Mouse (Mus musculus): ENCODE results near the gene Pde3a. TPM values are rescaled to one million over a fixed set of nuclear protein-coding genes. Genes with fewer than 3 reads are reported as not detected.

Gene Pde3a
- polyA plus RNA-seq, 1 experiment from 2014 or later, result 6.0 TPM

DNA sequence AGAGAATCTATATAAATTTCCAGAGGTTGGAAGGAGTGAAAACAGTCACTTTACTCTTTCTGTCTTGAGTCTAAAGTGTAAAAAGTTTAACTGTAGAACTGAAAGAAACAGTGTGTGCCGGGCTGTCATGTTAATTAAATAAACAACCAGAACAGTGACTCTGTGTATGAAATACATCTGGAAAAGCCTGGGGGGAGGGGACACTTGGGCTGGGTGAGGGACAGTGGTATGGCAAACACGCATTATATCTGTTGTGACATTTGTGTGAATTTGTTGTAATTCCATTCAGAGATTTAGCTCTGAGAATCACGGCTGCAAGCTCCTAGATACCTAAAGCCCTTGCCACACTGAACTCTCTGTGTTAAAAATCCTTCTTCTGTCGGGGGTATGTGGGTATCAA, 5.9 kb downstream of the Pde3a start:
- Histone ChIP-seq H3K27ac (ENCODE audit: low read depth, low read length) (no peak overlapping the region), H3K4me3 (ENCODE audit: low read depth, low read length) (no peak overlapping the region), H3K27me3 (replicated peaks; ENCODE audit: control insufficient read depth, insufficient read depth, low read length) (peaks cover 11% of the 10 kb centered on the region), H3K4me1 (replicated peaks; ENCODE audit: control insufficient read depth, insufficient read depth, low read length) (no peaks in the 10 kb centered on the region), H3K4me2 (no peak overlapping the region), H3K36me3 (ENCODE audit: control insufficient read depth, insufficient read depth, low read length) (no peaks in the 10 kb centered on the region), H3K9ac (ENCODE audit: low read depth, low read length) (no peak overlapping the region), H3K9me3 (ENCODE audit: control insufficient read depth, low read length) (no peaks in the 10 kb centered on the region)
- ATAC-seq (replicated peaks; ENCODE audit: low FRiP score) (no peak), DNase-seq (ENCODE audit: low spot score) (no peak)
- WGBS, result 62% methylated on average over 4 of the region's 4 CpGs

DNA sequence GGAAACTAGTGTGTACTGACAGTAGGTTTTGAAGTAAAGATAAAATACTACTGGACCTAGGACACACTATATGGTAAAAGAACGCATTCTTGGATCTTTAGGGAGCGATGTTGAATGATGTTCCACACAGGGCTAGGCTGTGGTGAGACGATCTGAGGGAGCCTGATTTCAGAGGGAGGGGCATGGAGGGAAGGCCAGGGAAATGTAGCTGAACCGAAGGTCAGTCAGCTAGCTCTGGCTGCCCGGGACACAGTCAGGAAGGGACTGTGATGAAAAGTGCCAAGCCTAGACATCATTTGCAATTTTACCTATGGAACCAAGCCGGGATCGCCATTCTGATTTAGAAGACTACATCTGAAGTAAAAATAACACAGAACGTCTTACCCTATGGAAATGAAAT, 7.8 kb downstream of the Pde3a start:
- Histone ChIP-seq H3K9ac (ENCODE audit: low read depth, low read length) (no peak overlapping the region), H3K4me2 (no peak overlapping the region), H3K36me3 (ENCODE audit: control insufficient read depth, insufficient read depth, low read length) (no peaks in the 10 kb centered on the region), H3K4me1 (replicated peaks; ENCODE audit: control insufficient read depth, insufficient read depth, low read length) (no peaks in the 10 kb centered on the region), H3K9me3 (ENCODE audit: control insufficient read depth, low read length) (no peaks in the 10 kb centered on the region), H3K27ac (ENCODE audit: low read depth, low read length) (no peak overlapping the region), H3K27me3 (replicated peaks; ENCODE audit: control insufficient read depth, insufficient read depth, low read length) (no peaks in the 10 kb centered on the region; the same call in 1 of the 2 replicates), H3K4me3 (ENCODE audit: low read depth, low read length) (no peak overlapping the region)
- no peak for DNase-seq (ENCODE audit: low spot score)
- no peak for ATAC-seq (replicated peaks; ENCODE audit: low FRiP score)
- 69% methylated on average over 8 of the region's 8 CpGs for WGBS

DNA sequence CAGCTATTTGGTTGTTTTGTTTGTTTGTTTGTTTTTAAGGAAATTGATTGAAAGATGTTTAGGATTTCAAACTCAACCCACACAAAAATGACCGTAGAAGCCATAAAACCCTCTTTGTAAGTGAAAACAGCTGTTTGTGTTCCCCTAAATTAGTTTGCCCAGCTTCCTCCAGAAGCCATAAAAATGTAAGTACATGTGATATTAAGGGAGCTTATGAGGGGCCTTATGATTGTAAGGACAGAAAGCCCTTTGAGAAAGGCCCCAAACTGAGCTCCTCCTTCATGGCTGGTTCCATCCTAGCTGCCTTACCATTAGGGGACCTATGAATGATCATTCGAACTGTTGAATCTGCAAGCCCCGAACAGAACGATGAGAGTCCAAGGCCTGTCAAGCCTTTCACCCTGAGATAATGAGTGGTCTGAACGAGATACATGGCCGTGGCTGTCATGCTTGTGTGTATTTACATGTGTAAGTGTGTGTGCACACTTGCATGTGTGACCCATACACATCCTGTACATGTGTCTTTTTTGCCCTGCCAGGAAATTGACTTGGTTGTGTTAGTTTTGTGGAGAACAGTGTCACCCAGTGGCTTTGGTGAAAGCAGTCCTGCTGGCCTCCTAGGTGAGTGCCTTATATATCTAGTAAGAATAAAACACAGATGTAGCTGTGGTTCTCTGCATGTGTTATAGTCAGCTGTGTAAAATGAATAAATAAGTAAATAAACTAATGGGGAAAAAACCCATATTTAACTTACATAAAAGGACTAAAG, 8.5 kb downstream of the Pde3a start:
- H3K9ac ChIP-seq (ENCODE audit: low read depth, low read length), result no peak overlapping the region
- H3K4me2 ChIP-seq, result no peak overlapping the region
- no peaks in the 10 kb centered on the region for H3K36me3 ChIP-seq (ENCODE audit: control insufficient read depth, insufficient read depth, low read length)
- H3K27me3 ChIP-seq (replicated peaks; ENCODE audit: control insufficient read depth, insufficient read depth, low read length), result no peaks in the 10 kb centered on the region; the same call in 1 of the 2 replicates
- no peak overlapping the region for H3K27ac ChIP-seq (ENCODE audit: low read depth, low read length)
- no peak for ATAC-seq (replicated peaks; ENCODE audit: low FRiP score)
- no peak for DNase-seq (ENCODE audit: low spot score)
- no peak overlapping the region for H3K4me3 ChIP-seq (ENCODE audit: low read depth, low read length)
- H3K4me1 ChIP-seq (replicated peaks; ENCODE audit: control insufficient read depth, insufficient read depth, low read length), result no peaks in the 10 kb centered on the region
- 85% methylated on average over 6 of the region's 6 CpGs for WGBS
- H3K9me3 ChIP-seq (ENCODE audit: control insufficient read depth, low read length), result no peaks in the 10 kb centered on the region

DNA sequence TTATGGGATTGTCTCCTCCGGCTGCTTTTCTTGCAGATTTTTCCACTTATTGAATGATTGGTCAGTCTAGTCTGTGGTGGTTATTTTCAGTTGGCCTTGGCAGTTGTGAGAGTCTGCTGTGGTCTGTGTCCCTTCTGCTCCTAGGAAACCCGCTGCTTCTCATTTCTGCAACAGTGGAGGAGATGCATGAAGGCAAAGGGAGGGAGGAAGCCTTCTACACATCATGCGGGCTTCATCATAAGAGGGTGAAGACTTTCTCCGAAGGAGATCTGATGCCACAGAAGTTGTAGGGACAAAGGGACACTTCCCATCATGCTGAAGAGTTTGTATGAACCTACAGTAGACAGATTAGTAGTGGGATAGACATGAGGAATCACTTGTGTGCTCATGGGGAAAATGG, 16.2 kb downstream of the Pde3a start:
- no peaks in the 10 kb centered on the region for H3K4me1 ChIP-seq (replicated peaks; ENCODE audit: control insufficient read depth, insufficient read depth, low read length)
- H3K4me2 ChIP-seq, result no peak overlapping the region
- 79% methylated on average over 4 of the region's 4 CpGs for WGBS
- no peak overlapping the region for H3K4me3 ChIP-seq (ENCODE audit: low read depth, low read length)
- no peaks in the 10 kb centered on the region for H3K9me3 ChIP-seq (ENCODE audit: control insufficient read depth, low read length)
- no peak for DNase-seq (ENCODE audit: low spot score)
- H3K9ac ChIP-seq (ENCODE audit: low read depth, low read length), result no peak overlapping the region
- H3K27me3 ChIP-seq (replicated peaks; ENCODE audit: control insufficient read depth, insufficient read depth, low read length), result no peaks in the 10 kb centered on the region
- no peaks in the 10 kb centered on the region for H3K36me3 ChIP-seq (ENCODE audit: control insufficient read depth, insufficient read depth, low read length)
- no peak overlapping the region for H3K27ac ChIP-seq (ENCODE audit: low read depth, low read length)
- no peak for ATAC-seq (replicated peaks; ENCODE audit: low FRiP score)

DNA sequence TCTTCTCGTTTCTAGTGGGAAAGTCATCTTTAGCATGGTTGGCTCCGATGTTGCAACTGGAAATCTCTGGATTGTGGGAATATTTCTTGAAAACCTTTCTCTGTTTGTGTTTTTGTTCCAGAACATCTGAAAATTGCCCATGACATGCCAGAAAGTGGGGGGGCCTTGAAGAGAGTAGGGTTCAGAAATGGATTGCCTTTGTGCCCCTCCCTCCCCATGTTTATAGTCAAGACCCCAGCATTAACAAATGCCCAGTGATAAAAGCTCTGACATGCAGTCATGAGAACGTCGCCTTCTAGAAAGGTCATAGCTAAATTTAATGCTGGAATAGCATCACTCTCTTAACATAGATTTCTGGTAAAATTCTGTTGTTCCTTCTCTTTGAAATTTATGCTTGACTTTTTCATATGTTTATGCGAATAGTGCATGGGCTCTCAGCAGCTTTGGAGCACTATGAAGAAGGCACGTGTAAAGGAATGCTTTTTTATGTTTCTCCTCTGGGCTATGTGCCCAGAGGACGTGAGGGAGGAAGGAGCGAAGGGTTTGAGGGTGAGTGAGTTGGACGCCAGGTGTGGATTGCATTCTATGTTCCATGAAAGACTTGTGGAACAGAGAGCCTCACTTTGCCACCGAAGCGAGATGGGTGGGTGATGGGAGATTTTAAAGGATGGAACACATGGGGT, 19.0 kb downstream of the Pde3a start:
- Histone ChIP-seq H3K4me2 (no peak overlapping the region), H3K27me3 (replicated peaks; ENCODE audit: control insufficient read depth, insufficient read depth, low read length) (no peaks in the 10 kb centered on the region), H3K4me1 (replicated peaks; ENCODE audit: control insufficient read depth, insufficient read depth, low read length) (no peaks in the 10 kb centered on the region), H3K27ac (ENCODE audit: low read depth, low read length) (no peak overlapping the region), H3K4me3 (ENCODE audit: low read depth, low read length) (no peak overlapping the region), H3K9ac (ENCODE audit: low read depth, low read length) (no peak overlapping the region), H3K36me3 (ENCODE audit: control insufficient read depth, insufficient read depth, low read length) (no peaks in the 10 kb centered on the region), H3K9me3 (ENCODE audit: control insufficient read depth, low read length) (no peaks in the 10 kb centered on the region)
- ATAC-seq (replicated peaks; ENCODE audit: low FRiP score), result no peak
- WGBS, result 85% methylated on average over 11 of the region's 11 CpGs
- DNase-seq (ENCODE audit: low spot score), result no peak

DNA sequence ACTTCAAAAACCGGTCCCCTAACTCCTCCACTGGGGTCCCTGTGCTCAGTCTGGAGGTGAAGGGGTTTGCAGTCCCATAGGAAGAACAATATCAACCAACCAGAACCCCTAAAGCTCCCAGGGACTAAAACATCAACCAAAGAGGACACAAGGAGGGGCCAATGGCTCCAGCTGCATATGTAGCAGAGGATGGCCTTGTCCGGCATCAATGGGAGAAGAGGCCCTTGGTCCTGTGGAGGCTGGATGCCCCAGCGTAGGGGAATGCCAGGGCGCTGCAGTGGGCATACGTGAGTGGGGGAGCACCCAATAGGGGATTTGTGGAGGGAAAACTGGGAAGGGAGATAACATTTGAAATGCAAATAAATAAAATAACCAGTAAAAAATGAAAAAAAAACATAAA, 19.8 kb downstream of the Pde3a start:
- Histone ChIP-seq H3K9me3 (ENCODE audit: control insufficient read depth, low read length) (no peaks in the 10 kb centered on the region), H3K4me3 (ENCODE audit: low read depth, low read length) (no peak overlapping the region), H3K27me3 (replicated peaks; ENCODE audit: control insufficient read depth, insufficient read depth, low read length) (no peaks in the 10 kb centered on the region), H3K9ac (ENCODE audit: low read depth, low read length) (no peak overlapping the region), H3K4me2 (no peak overlapping the region), H3K36me3 (ENCODE audit: control insufficient read depth, insufficient read depth, low read length) (no peaks in the 10 kb centered on the region), H3K27ac (ENCODE audit: low read depth, low read length) (no peak overlapping the region), H3K4me1 (replicated peaks; ENCODE audit: control insufficient read depth, insufficient read depth, low read length) (no peaks in the 10 kb centered on the region)
- no peak for ATAC-seq (replicated peaks; ENCODE audit: low FRiP score)
- no peak for DNase-seq (ENCODE audit: low spot score)
- WGBS, result 93% methylated on average over 5 of the region's 5 CpGs

DNA sequence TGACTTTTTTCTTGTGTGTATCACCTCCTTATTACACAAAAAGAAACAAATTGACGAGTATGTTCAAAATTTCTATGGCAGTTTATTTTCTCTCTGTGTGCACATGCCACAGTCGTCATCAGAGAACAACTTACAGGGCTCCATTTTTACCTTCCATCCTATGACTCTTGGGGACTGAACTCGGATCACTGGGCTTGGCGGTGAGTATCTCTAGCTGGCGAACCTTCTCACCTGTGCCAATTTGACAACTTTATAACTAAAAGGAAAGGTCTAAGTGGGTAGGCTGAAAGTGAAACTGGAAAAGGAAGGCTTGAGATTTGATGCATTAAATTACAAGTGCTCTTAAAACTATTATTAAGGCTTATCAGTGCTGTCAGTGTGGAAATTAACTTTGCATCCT, 22.1 kb downstream of the Pde3a start:
- Histone ChIP-seq H3K27ac (ENCODE audit: low read depth, low read length) (no peak overlapping the region), H3K4me3 (ENCODE audit: low read depth, low read length) (no peak overlapping the region), H3K27me3 (replicated peaks; ENCODE audit: control insufficient read depth, insufficient read depth, low read length) (no peaks in the 10 kb centered on the region), H3K4me2 (no peak overlapping the region), H3K4me1 (replicated peaks; ENCODE audit: control insufficient read depth, insufficient read depth, low read length) (no peaks in the 10 kb centered on the region), H3K9ac (ENCODE audit: low read depth, low read length) (no peak overlapping the region), H3K36me3 (ENCODE audit: control insufficient read depth, insufficient read depth, low read length) (no peaks in the 10 kb centered on the region), H3K9me3 (ENCODE audit: control insufficient read depth, low read length) (no peaks in the 10 kb centered on the region)
- 77% methylated on average over 5 of the region's 5 CpGs for WGBS
- DNase-seq (ENCODE audit: low spot score) (no peak), ATAC-seq (replicated peaks; ENCODE audit: low FRiP score) (no peak)

DNA sequence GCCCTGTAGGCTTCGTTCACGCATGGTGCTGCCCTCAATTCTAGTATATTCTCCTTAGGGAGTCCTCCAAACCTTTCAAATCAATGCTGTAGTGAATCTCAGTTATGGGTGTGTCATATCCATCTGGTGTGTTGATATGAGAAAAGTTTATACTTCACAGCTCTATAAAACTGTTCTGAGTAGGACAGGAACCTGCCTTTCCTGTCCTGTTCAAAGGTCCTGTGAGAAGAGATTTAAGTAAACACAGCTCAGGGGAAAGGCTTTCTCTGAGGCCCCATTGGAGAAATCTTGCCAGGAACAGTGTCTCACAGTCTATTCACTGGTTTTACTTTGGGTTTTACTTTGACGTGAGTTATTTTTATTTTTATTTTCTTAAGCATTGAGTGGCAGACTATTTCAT, 22.5 kb downstream of the Pde3a start:
- H3K4me2 ChIP-seq, result no peak overlapping the region
- WGBS, result 90% methylated on average over 3 of the region's 3 CpGs

DNA sequence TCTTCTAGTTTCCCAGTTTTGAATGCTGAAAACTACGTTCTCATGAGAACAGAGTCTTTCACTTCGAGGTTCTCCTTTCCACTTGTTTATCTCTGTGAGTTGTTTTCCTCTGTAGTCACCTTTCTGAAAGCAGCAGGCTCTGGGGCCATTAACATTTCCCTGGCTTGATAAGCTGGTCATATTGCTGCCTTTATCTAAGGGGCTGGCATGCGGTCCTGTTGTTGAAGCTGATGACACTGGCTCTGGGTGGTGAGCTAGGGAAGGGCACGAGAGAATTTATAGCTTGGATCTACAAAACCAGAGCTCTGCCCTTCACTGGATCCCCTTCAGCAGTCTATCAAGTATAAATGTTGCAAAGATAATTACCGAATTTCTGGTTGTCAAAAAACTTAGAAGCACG, 24.6 kb downstream of the Pde3a start:
- no peaks in the 10 kb centered on the region for H3K27me3 ChIP-seq (replicated peaks; ENCODE audit: control insufficient read depth, insufficient read depth, low read length)
- ATAC-seq (replicated peaks; ENCODE audit: low FRiP score) (no peak), DNase-seq (ENCODE audit: low spot score) (no peak)
- no peak overlapping the region for H3K27ac ChIP-seq (ENCODE audit: low read depth, low read length)
- no peaks in the 10 kb centered on the region for H3K9me3 ChIP-seq (ENCODE audit: control insufficient read depth, low read length)
- H3K4me1 ChIP-seq (replicated peaks; ENCODE audit: control insufficient read depth, insufficient read depth, low read length), result no peaks in the 10 kb centered on the region
- no peaks in the 10 kb centered on the region for H3K36me3 ChIP-seq (ENCODE audit: control insufficient read depth, insufficient read depth, low read length)
- H3K9ac ChIP-seq (ENCODE audit: low read depth, low read length), result no peak overlapping the region
- WGBS, result 69% methylated on average over 6 of the region's 6 CpGs
- no peak overlapping the region for H3K4me3 ChIP-seq (ENCODE audit: low read depth, low read length)
- no peak overlapping the region for H3K4me2 ChIP-seq

More for the DNA sequence above, 22.5 kb downstream of the Pde3a start:
- Histone ChIP-seq H3K27me3 (replicated peaks; ENCODE audit: control insufficient read depth, insufficient read depth, low read length) (no peaks in the 10 kb centered on the region), H3K4me1 (replicated peaks; ENCODE audit: control insufficient read depth, insufficient read depth, low read length) (no peaks in the 10 kb centered on the region), H3K4me3 (ENCODE audit: low read depth, low read length) (no peak overlapping the region), H3K36me3 (ENCODE audit: control insufficient read depth, insufficient read depth, low read length) (no peaks in the 10 kb centered on the region), H3K9ac (ENCODE audit: low read depth, low read length) (no peak overlapping the region), H3K9me3 (ENCODE audit: control insufficient read depth, low read length) (no peaks in the 10 kb centered on the region), H3K27ac (ENCODE audit: low read depth, low read length) (no peak overlapping the region)
- ATAC-seq (replicated peaks; ENCODE audit: low FRiP score) (no peak), DNase-seq (ENCODE audit: low spot score) (no peak)
